Mouse (Mus musculus) common myeloid progenitor, adult 5-6 weeks (primary cell): ENCODE measurements around the gene Gas2. TPM values are rescaled to one million over a fixed set of nuclear protein-coding genes. Genes with fewer than 3 reads are reported as not detected.
A peak's percentile ranks its signal among the peaks of the same experiment; 100 is the strongest.

Experiments
- ATAC-seq: replicated peaks from 2 replicates; pipeline ENCODE4 v1.8.0; 2016; ENCODE audit warnings: low read depth, mild to moderate bottlenecking, moderate TSS enrichment, inconsistent platforms; ENCODE audit not compliant: poor library complexity, severe bottlenecking
- total RNA-seq: library from RNA; stranded (forward); fragments of 200-1000, 187-1606 nt; gene quantifications from 2 replicates; pipeline ENCODE4 v1.2.3, GENCODE M21; 2017

Gene Gas2
- total RNA-seq, 1 experiment from 2014 or later, result 9.5 TPM

- peak; percentile 97 for ATAC-seq
These were observed 17.4 kb downstream of the Gas2 start for GRCm38 (mm10) chr7:51879136-51879723.

- ATAC-seq, result no peak
These were observed 18.3 kb downstream of the Gas2 start for GRCm38 (mm10) chr7:51880121-51880520.

- ATAC-seq, result no peak
These were observed 23.5 kb downstream of the Gas2 start for GRCm38 (mm10) chr7:51885345-51885744.

- ATAC-seq, result no peak
These were observed 26.1 kb downstream of the Gas2 start for GRCm38 (mm10) chr7:51887678-51888567.

GRCm38 (mm10) chr7:51889601-51890000 is 27.8 kb downstream of the Gas2 start:
- no peak for ATAC-seq

GRCm38 (mm10) chr7:51892224-51892965 is 30.6 kb downstream of the Gas2 start:
- no peak for ATAC-seq

GRCm38 (mm10) chr7:51893008-51893407 is 31.2 kb downstream of the Gas2 start:
- no peak for ATAC-seq

- ATAC-seq, result no peak
These were observed 32.5 kb downstream of the Gas2 start for GRCm38 (mm10) chr7:51894133-51894801.

- ATAC-seq, result no peak
These were observed 33.1 kb downstream of the Gas2 start for GRCm38 (mm10) chr7:51894939-51895338.

GRCm38 (mm10) chr7:51899066-51899465 is 37.3 kb downstream of the Gas2 start:
- no peak for ATAC-seq

GRCm38 (mm10) chr7:51913292-51914050 is 51.7 kb downstream of the Gas2 start:
- peak; percentile 39; the same call in 1 of the 2 replicates for ATAC-seq

- no peak for ATAC-seq
These were observed 52.3 kb downstream of the Gas2 start for GRCm38 (mm10) chr7:51914132-51914531.

- ATAC-seq, result no peak
These were observed 67.1 kb downstream of the Gas2 start for GRCm38 (mm10) chr7:51928761-51929519.

GRCm38 (mm10) chr7:51931217-51931616 is 69.4 kb downstream of the Gas2 start:
- no peak for ATAC-seq

- ATAC-seq, result no peak
These were observed 75.5 kb downstream of the Gas2 start for GRCm38 (mm10) chr7:51937337-51937736.

- ATAC-seq, result no peak
These were observed 78.6 kb downstream of the Gas2 start for GRCm38 (mm10) chr7:51940461-51940860.

GRCm38 (mm10) chr7:51955424-51956041 is 93.7 kb downstream of the Gas2 start:
- peak; percentile 42; the same call in 1 of the 2 replicates for ATAC-seq

- ATAC-seq, result no peak
These were observed 96.0 kb downstream of the Gas2 start for GRCm38 (mm10) chr7:51957766-51958165.
